8 mouse cellular contexts compared by ENCODE assay signal in genomic region chr15:98566973-98567277, GRCm38 (mm10). TPM values are rescaled to one million over a fixed set of nuclear protein-coding genes. Genes with fewer than 3 reads are reported as not detected.
DNase-seq lines count a peak whose midpoint lies in the region; ATAC-seq and TF ChIP-seq lines count a peak whose summit lies in the region.

No protein-coding gene starts in this region.

- no peak for TF ChIP-seq CTCF in C2C12 (IDR thresholded peaks at IDR 0.05; ENCODE audit: control insufficient read depth, insufficient read depth, insufficient read length)
- no peak for TF ChIP-seq CTCF in liver, embryonic 14.5 days (IDR thresholded peaks at IDR 0.05; ENCODE audit: low read depth)

- H3K4me2 ChIP-seq in heart, embryonic 11.5 days, result peak overlapping the region; percentile 86
- H3K4me2 ChIP-seq in forebrain, embryonic 12.5 days, result peak overlapping the region; percentile 90
- H3K4me2 ChIP-seq in liver, embryonic 14.5 days (ENCODE audit: low read depth), result peak overlapping the region; percentile 73

- H3K4me1 ChIP-seq in heart, embryonic 11.5 days (ENCODE audit: control insufficient read depth, insufficient read depth, low read length), result peaks cover 21% of the 10 kb centered on the region
- peaks cover 33% of the 10 kb centered on the region for H3K4me1 ChIP-seq in forebrain, embryonic 12.5 days
- peaks cover 18 to 19% of the 10 kb centered on the region in 2 experiments for H3K4me1 ChIP-seq in liver, embryonic 14.5 days (replicated peaks; ENCODE audit: control insufficient read depth in 2 of 2, insufficient read depth in 2 of 2, low read length in 1 of 2)

- no peaks in the 10 kb centered on the region for H3K27me3 ChIP-seq in heart, embryonic 11.5 days (ENCODE audit: control insufficient read depth, insufficient read depth, low read length)
- H3K27me3 ChIP-seq in C2C12 (ENCODE audit: control insufficient read depth, insufficient read depth, insufficient read length), result no peaks in the 10 kb centered on the region
- H3K27me3 ChIP-seq in forebrain, embryonic 12.5 days, result no peaks in the 10 kb centered on the region
- no peaks in the 10 kb centered on the region for H3K27me3 ChIP-seq in liver, embryonic 14.5 days (ENCODE audit: control insufficient read depth, insufficient read depth, low read length)

- under 1% methylated on average over 15 of the region's 15 CpGs for WGBS in heart, embryonic 11.5 days (ENCODE audit: insufficient replicate concordance)
- 1% methylated on average over 15 of the region's 15 CpGs for WGBS in forebrain, embryonic 12.5 days
- WGBS in liver, embryonic 14.5 days (ENCODE audit: insufficient replicate concordance), result under 1% methylated on average over 15 of the region's 15 CpGs

- peak overlapping the region; percentile 94 for H3K4me3 ChIP-seq in heart, embryonic 11.5 days (ENCODE audit: low read depth, low read length)
- peak overlapping the region; percentile 99 for H3K4me3 ChIP-seq in C2C12 (ENCODE audit: insufficient read depth, poor library complexity, severe bottlenecking)
- peak overlapping the region; percentile 92 for H3K4me3 ChIP-seq in forebrain, embryonic 12.5 days (replicated peaks)
- H3K4me3 ChIP-seq in liver, embryonic 14.5 days (ENCODE audit: insufficient read depth in 1 of 2, low read depth in 2 of 2, low read length in 2 of 2), result peak overlapping the region; percentile 79 to 97

- H3ac ChIP-seq in C2C12 (ENCODE audit: control insufficient read depth, insufficient read length, low read depth), result peak overlapping the region; percentile 88

- ATAC-seq in heart, embryonic 11.5 days (replicated peaks; ENCODE audit: insufficient number of reproducible peaks, low FRiP score, low TSS enrichment), result no peak
- ATAC-seq in forebrain, embryonic 12.5 days (ENCODE audit: low FRiP score), result no peak
- ATAC-seq in liver, embryonic 14.5 days (ENCODE audit: insufficient read depth), result no peak

- no peaks in the 10 kb centered on the region for H3K9me3 ChIP-seq in heart, embryonic 11.5 days (replicated peaks; ENCODE audit: control insufficient read depth, low read length)
- no peaks in the 10 kb centered on the region for H3K9me3 ChIP-seq in forebrain, embryonic 12.5 days
- H3K9me3 ChIP-seq in liver, embryonic 14.5 days (ENCODE audit: control insufficient read depth, low read length), result no peaks in the 10 kb centered on the region

- H3K79me3 ChIP-seq in C2C12 (ENCODE audit: low read depth), result peaks cover 68% of the 10 kb centered on the region

- H3K36me3 ChIP-seq in heart, embryonic 11.5 days (ENCODE audit: control insufficient read depth, insufficient read depth, low read length), result peaks cover 9% of the 10 kb centered on the region
- peaks cover 39% of the 10 kb centered on the region for H3K36me3 ChIP-seq in C2C12 (ENCODE audit: control insufficient read depth, insufficient read depth)
- peaks cover 17% of the 10 kb centered on the region for H3K36me3 ChIP-seq in forebrain, embryonic 12.5 days (replicated peaks)
- H3K36me3 ChIP-seq in liver, embryonic 14.5 days (replicated peaks; ENCODE audit: control insufficient read depth, insufficient read depth, low read depth), result peaks cover 26% of the 10 kb centered on the region

- H3K9ac ChIP-seq in heart, embryonic 11.5 days (ENCODE audit: low read depth, low read length), result peak overlapping the region; percentile 95
- peak overlapping the region; percentile 90 for H3K9ac ChIP-seq in forebrain, embryonic 12.5 days
- peak overlapping the region; percentile 96 for H3K9ac ChIP-seq in liver, embryonic 14.5 days (replicated peaks)

- intact Hi-C loops in heart, postnatal 14 days (cut with DNase I), result loop anchor here (2.0 kb wide), 1 partner anchor 54 kb away; no protein-coding TSS in a partner anchor

- H3K27ac ChIP-seq in heart, embryonic 11.5 days (ENCODE audit: low read depth, low read length), result peak overlapping the region; percentile 98
- peak overlapping the region; percentile 90 for H3K27ac ChIP-seq in forebrain, embryonic 12.5 days
- peak overlapping the region; percentile 98 for H3K27ac ChIP-seq in liver, embryonic 14.5 days

- TF ChIP-seq EP300 in liver, embryonic 14.5 days (IDR thresholded peaks at IDR 0.05; ENCODE audit: low read depth), result no peak

- H3K79me2 ChIP-seq in C2C12 (ENCODE audit: control insufficient read depth, insufficient read depth), result peaks cover 80% of the 10 kb centered on the region

- no peak for DNase-seq in heart, postnatal 14 days
- DNase-seq in liver, embryonic 14.5 days (ENCODE audit: low read depth in 3 of 3, low spot score in 3 of 3), result no peak
- no peak for DNase-seq in adrenal gland, postnatal 4 days (ENCODE audit: low spot score in 2 of 2)
- no peak for DNase-seq in urinary bladder, postnatal 36 days (ENCODE audit: low spot score in 2 of 2)
- no peak for DNase-seq in right cerebral cortex, adult 2 months (ENCODE audit: low spot score in 2 of 2)

TF ChIP-seq in C2C12, 6 proteins besides CTCF, POLR2A, EP300 and RAD21:
- TF ChIP-seq MAX (IDR thresholded peaks at IDR 0.05) (no peak), MYOG (IDR thresholded peaks at IDR 0.05; ENCODE audit: control insufficient read depth, extremely low read depth, insufficient read length) (no peak), FOSL1 (IDR thresholded peaks at IDR 0.05; ENCODE audit: insufficient read depth, low read length, poor library complexity, severe bottlenecking) (no peak), USF1 (IDR thresholded peaks at IDR 0.05; ENCODE audit: low read depth) (no peak), CEBPB (IDR thresholded peaks at IDR 0.05; ENCODE audit: low read depth) (no peak), MYOD1 (IDR thresholded peaks at IDR 0.05; ENCODE audit: control insufficient read depth, insufficient read length, low read depth) (no peak)
TF ChIP-seq in C2C12: peak in this region for 0.

RNA-seq across cellular contexts. Expression of gene Ccnt1, which starts 3.8 kb away (rescaled TPM):
- 38.1 and 42.3 TPM in 2 replicates for polyA plus RNA-seq in heart, embryonic 11.5 days (2014; fragmentation: Nextera tagmentation; extraction: Ambion mirVana)
- total RNA-seq in heart, postnatal 14 days (2021), result 10 to 100 TPM; 32.8 to 42.6 TPM
- 13.4 TPM for polyA plus RNA-seq in C2C12 (2012; fragmentation: generic; extraction: Trizol)
- 61.2 and 63.2 TPM in 2 replicates for polyA plus RNA-seq in forebrain, embryonic 12.5 days (2016; fragmentation: Nextera tagmentation; extraction: Ambion mirVana)
- 6.1 and 8.2 TPM in 2 replicates for polyA plus RNA-seq in liver, embryonic 14.5 days (2012; rRNA removed)
- polyA plus RNA-seq in liver, embryonic 14.5 days (2014; fragmentation: Nextera tagmentation; extraction: Ambion mirVana), result 23.7 and 24.7 TPM in 2 replicates
- 10 to 100 TPM; 52.8 to 65.1 TPM for total RNA-seq in adrenal gland, postnatal 4 days (2021)

RNA-seq across cellular contexts. Expression of gene 4930415O20Rik, which starts 3.9 kb away (rescaled TPM):
- 0.73 and 1.0 TPM in 2 replicates for polyA plus RNA-seq in heart, embryonic 11.5 days (2014; fragmentation: Nextera tagmentation; extraction: Ambion mirVana)
- under 1 TPM; 0.88 to 0.93 TPM for total RNA-seq in heart, postnatal 14 days (2021)
- 0.09 TPM for polyA plus RNA-seq in C2C12 (2012; fragmentation: generic; extraction: Trizol)
- polyA plus RNA-seq in forebrain, embryonic 12.5 days (2016; fragmentation: Nextera tagmentation; extraction: Ambion mirVana), result not detected in 2 replicates
- not detected in 2 replicates for polyA plus RNA-seq in liver, embryonic 14.5 days (2012; rRNA removed)
- not detected in 2 replicates for polyA plus RNA-seq in liver, embryonic 14.5 days (2014; fragmentation: Nextera tagmentation; extraction: Ambion mirVana)
- under 1 TPM in 1 of 2 experiments, not detected in 1; 0.62 TPM for total RNA-seq in adrenal gland, postnatal 4 days (2021)

RNA-seq across cellular contexts. Expression of gene Kansl2, which starts 32.9 kb away (rescaled TPM):
- polyA plus RNA-seq in heart, embryonic 11.5 days (2014; fragmentation: Nextera tagmentation; extraction: Ambion mirVana), result 75.9 and 77.5 TPM in 2 replicates
- total RNA-seq in heart, postnatal 14 days (2021), result 10 to 100 TPM; 78.4 to 82.2 TPM
- 178 TPM for polyA plus RNA-seq in C2C12 (2012; fragmentation: generic; extraction: Trizol)
- 178 and 183 TPM in 2 replicates for polyA plus RNA-seq in forebrain, embryonic 12.5 days (2016; fragmentation: Nextera tagmentation; extraction: Ambion mirVana)
- polyA plus RNA-seq in liver, embryonic 14.5 days (2012; rRNA removed), result 17.5 and 21.7 TPM in 2 replicates
- polyA plus RNA-seq in liver, embryonic 14.5 days (2014; fragmentation: Nextera tagmentation; extraction: Ambion mirVana), result 31.1 and 35.6 TPM in 2 replicates
- 10 to 100 TPM; 85.3 to 94.8 TPM for total RNA-seq in adrenal gland, postnatal 4 days (2021)

RNA-seq across cellular contexts. Expression of gene Adcy6, which starts 43.0 kb away (rescaled TPM):
- 24.5 and 34.8 TPM in 2 replicates for polyA plus RNA-seq in heart, embryonic 11.5 days (2014; fragmentation: Nextera tagmentation; extraction: Ambion mirVana)
- 100 to 1,000 TPM; 199 to 209 TPM for total RNA-seq in heart, postnatal 14 days (2021)
- 52.6 TPM for polyA plus RNA-seq in C2C12 (2012; fragmentation: generic; extraction: Trizol)
- 12.9 and 14.2 TPM in 2 replicates for polyA plus RNA-seq in forebrain, embryonic 12.5 days (2016; fragmentation: Nextera tagmentation; extraction: Ambion mirVana)
- polyA plus RNA-seq in liver, embryonic 14.5 days (2012; rRNA removed), result 11.3 and 13.1 TPM in 2 replicates
- 4.2 and 5.7 TPM in 2 replicates for polyA plus RNA-seq in liver, embryonic 14.5 days (2014; fragmentation: Nextera tagmentation; extraction: Ambion mirVana)
- 10 to 100 TPM; 78.0 to 83.3 TPM for total RNA-seq in adrenal gland, postnatal 4 days (2021)
